Mouse (Mus musculus): Measurements from ENCODE around the gene Tctn1. TPM values are rescaled to one million over a fixed set of nuclear protein-coding genes. Genes with fewer than 3 reads are reported as not detected.
A peak's percentile ranks its signal among the peaks of the same experiment; 100 is the strongest.

Gene Tctn1
- polyA plus RNA-seq, 1 experiment = 41.4 TPM

GRCm38 (mm10) chr5:122230816-122231215 lies 33.4 kb downstream of the Tctn1 start:
- WGBS = 64% methylated on average over 4 of the region's 4 CpGs
- H3K4me1 ChIP-seq (replicated peaks; ENCODE audit: control insufficient read depth, insufficient read depth, low read length) = peaks cover 56% of the 10 kb centered on the region
- H3K4me3 ChIP-seq (ENCODE audit: control insufficient read depth, insufficient read depth, low read length) = no peak overlapping the region
- no peaks in the 10 kb centered on the region for H3K36me3 ChIP-seq (ENCODE audit: control insufficient read depth, insufficient read depth, low read length)
- TF ChIP-seq POLR2A (IDR thresholded peaks at IDR 0.05; ENCODE audit: control insufficient read depth, extremely low read depth, insufficient read depth, low read length, poor library complexity) (no peak), CTCF (IDR thresholded peaks at IDR 0.05; ENCODE audit: borderline replicate concordance, control insufficient read depth, extremely low read depth, insufficient read depth, low read length, poor library complexity) (no peak)
- H3K27me3 ChIP-seq (ENCODE audit: control insufficient read depth, insufficient read depth, low read length) = no peaks in the 10 kb centered on the region
- DNase-seq = no peak
- H3K27ac ChIP-seq (ENCODE audit: control insufficient read depth, insufficient read depth, low read length) = peak overlapping the region; percentile 81

- no peaks in the 10 kb centered on the region for H3K36me3 ChIP-seq (ENCODE audit: control insufficient read depth, insufficient read depth, low read length)
- DNase-seq = no peak
- no peak overlapping the region for H3K4me3 ChIP-seq (ENCODE audit: control insufficient read depth, insufficient read depth, low read length)
- 92% methylated on average over 4 of the region's 4 CpGs for WGBS
- no peak overlapping the region for H3K27ac ChIP-seq (ENCODE audit: control insufficient read depth, insufficient read depth, low read length)
- H3K4me1 ChIP-seq (replicated peaks; ENCODE audit: control insufficient read depth, insufficient read depth, low read length) = peaks cover 44% of the 10 kb centered on the region
- no peaks in the 10 kb centered on the region for H3K27me3 ChIP-seq (ENCODE audit: control insufficient read depth, insufficient read depth, low read length)
- no peak for TF ChIP-seq POLR2A (IDR thresholded peaks at IDR 0.05; ENCODE audit: control insufficient read depth, extremely low read depth, insufficient read depth, low read length, poor library complexity)
- TF ChIP-seq CTCF (IDR thresholded peaks at IDR 0.05; ENCODE audit: borderline replicate concordance, control insufficient read depth, extremely low read depth, insufficient read depth, low read length, poor library complexity) = no peak
Measured at GRCm38 (mm10) chr5:122228772-122229171, 35.5 kb downstream of the Tctn1 start.

- no peaks in the 10 kb centered on the region for H3K27me3 ChIP-seq (ENCODE audit: control insufficient read depth, insufficient read depth, low read length)
- H3K4me3 ChIP-seq (ENCODE audit: control insufficient read depth, insufficient read depth, low read length) = no peak overlapping the region
- DNase-seq = no peak
- no peak overlapping the region for H3K27ac ChIP-seq (ENCODE audit: control insufficient read depth, insufficient read depth, low read length)
- H3K36me3 ChIP-seq (ENCODE audit: control insufficient read depth, insufficient read depth, low read length) = no peaks in the 10 kb centered on the region
- peaks cover 39% of the 10 kb centered on the region for H3K4me1 ChIP-seq (replicated peaks; ENCODE audit: control insufficient read depth, insufficient read depth, low read length)
- TF ChIP-seq POLR2A (IDR thresholded peaks at IDR 0.05; ENCODE audit: control insufficient read depth, extremely low read depth, insufficient read depth, low read length, poor library complexity) (no peak), CTCF (IDR thresholded peaks at IDR 0.05; ENCODE audit: borderline replicate concordance, control insufficient read depth, extremely low read depth, insufficient read depth, low read length, poor library complexity) (no peak)
- WGBS = 90% methylated on average over 3 of the region's 3 CpGs
Measured at GRCm38 (mm10) chr5:122228271-122228765, 35.9 kb downstream of the Tctn1 start.

DNA sequence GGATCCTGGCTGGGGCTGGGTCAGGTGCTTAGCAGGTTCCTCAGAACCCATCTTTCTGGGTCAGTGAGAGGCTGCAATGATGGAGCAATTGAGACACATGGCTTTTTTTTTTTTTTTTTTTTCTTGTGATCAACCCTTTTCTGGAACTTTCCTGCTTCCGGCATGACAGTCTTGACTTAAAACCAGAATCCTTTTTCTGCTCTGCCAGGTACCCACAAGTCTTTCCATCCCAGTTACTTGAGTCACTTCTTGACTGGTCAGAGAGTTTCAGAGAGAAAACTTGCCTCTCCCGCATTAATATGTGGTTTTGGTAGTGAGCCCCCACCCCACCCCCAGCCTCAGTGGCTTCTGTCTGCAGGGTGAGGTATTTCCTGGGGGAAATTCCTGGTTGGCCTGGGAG lies 40.0 kb downstream of the Tctn1 start:
- no peaks in the 10 kb centered on the region for H3K27me3 ChIP-seq (ENCODE audit: control insufficient read depth, insufficient read depth, low read length)
- H3K4me3 ChIP-seq (ENCODE audit: control insufficient read depth, insufficient read depth, low read length) = no peak overlapping the region
- H3K27ac ChIP-seq (ENCODE audit: control insufficient read depth, insufficient read depth, low read length) = no peak overlapping the region
- no peaks in the 10 kb centered on the region for H3K36me3 ChIP-seq (ENCODE audit: control insufficient read depth, insufficient read depth, low read length)
- WGBS = 90% methylated on average over 2 of the region's 2 CpGs
- no peak for TF ChIP-seq POLR2A (IDR thresholded peaks at IDR 0.05; ENCODE audit: control insufficient read depth, extremely low read depth, insufficient read depth, low read length, poor library complexity)
- no peak for TF ChIP-seq CTCF (IDR thresholded peaks at IDR 0.05; ENCODE audit: borderline replicate concordance, control insufficient read depth, extremely low read depth, insufficient read depth, low read length, poor library complexity)
- peaks cover 36% of the 10 kb centered on the region for H3K4me1 ChIP-seq (replicated peaks; ENCODE audit: control insufficient read depth, insufficient read depth, low read length)
- no peak for DNase-seq

DNA sequence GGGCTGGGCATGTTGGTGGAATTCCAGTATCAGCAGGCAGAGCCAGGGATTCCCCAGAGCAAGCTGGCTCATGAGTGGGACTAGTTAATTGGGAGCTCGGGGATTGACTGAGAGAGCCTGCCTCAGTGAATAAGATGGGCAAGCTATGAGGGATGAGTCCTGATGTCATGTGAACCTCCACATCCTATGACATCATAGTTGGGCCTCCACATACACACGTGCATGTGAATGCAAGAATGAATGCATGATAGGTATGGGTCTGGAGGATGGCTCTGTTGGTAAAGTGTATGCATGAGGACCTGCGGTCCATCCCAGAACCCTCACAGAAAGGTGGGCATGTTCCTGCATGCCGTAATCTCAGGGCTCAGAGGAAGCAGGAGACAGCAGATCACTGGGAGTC lies 43.2 kb downstream of the Tctn1 start:
- no peak for TF ChIP-seq POLR2A (IDR thresholded peaks at IDR 0.05; ENCODE audit: control insufficient read depth, extremely low read depth, insufficient read depth, low read length, poor library complexity)
- no peak for TF ChIP-seq CTCF (IDR thresholded peaks at IDR 0.05; ENCODE audit: borderline replicate concordance, control insufficient read depth, extremely low read depth, insufficient read depth, low read length, poor library complexity)
- Histone ChIP-seq H3K27me3 (ENCODE audit: control insufficient read depth, insufficient read depth, low read length) (no peaks in the 10 kb centered on the region), H3K36me3 (ENCODE audit: control insufficient read depth, insufficient read depth, low read length) (no peaks in the 10 kb centered on the region), H3K27ac (ENCODE audit: control insufficient read depth, insufficient read depth, low read length) (peak overlapping the region; percentile 87; the same call in 1 of the 2 replicates), H3K4me1 (replicated peaks; ENCODE audit: control insufficient read depth, insufficient read depth, low read length) (peaks cover 47% of the 10 kb centered on the region), H3K4me3 (ENCODE audit: control insufficient read depth, insufficient read depth, low read length) (no peak overlapping the region)
- no peak for DNase-seq
- 88% methylated on average over 4 of the region's 4 CpGs for WGBS

DNA sequence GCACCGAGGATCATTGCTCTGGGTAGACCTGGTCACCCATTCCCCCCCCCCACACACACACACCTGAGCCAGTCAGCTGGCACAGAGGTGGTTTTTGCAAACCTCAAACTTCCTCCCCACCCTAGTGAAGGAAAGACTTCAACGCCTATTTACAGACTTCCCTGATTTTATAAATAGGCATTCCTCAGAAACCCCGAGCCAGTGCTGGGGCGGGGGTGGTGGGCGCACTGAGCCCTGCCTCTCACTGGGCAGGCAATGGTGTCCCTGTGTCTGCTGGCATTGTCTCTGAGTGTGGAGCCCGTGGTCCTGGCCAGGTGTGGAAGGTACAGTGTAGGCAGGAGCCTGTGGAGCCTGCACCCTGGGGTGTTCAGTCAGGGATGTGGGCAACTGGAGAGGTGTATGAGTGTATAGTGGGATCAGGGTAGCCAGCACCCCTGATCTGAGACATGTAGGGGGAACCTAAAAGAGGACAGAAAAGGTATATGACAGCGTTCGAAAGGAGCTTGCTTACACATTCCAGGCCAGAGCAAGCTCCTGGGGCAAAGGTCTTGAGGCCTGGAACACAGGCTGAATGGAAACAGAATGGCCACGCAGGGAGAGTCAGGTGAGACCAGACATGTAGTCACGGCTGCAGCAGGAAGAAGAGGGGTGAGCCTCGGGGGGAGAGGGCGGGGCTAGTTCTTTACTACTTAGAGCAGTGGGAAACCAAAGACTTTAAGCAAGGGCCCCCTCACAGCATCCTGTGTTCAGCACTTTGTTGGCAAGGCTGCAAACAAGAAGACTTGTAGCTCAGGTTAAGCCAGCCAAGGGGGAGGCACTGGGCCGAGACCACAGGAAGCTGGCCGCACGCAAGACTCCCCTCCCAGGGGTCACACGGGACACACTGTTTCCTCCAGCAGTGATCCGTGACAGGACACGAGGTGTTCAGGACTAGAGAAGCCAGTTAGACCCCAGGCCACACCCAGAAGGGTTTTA lies 44.3 kb downstream of the Tctn1 start:
- H3K4me1 ChIP-seq (replicated peaks; ENCODE audit: control insufficient read depth, insufficient read depth, low read length) = peaks cover 46% of the 10 kb centered on the region
- H3K36me3 ChIP-seq (ENCODE audit: control insufficient read depth, insufficient read depth, low read length) = no peaks in the 10 kb centered on the region
- H3K27me3 ChIP-seq (ENCODE audit: control insufficient read depth, insufficient read depth, low read length) = no peaks in the 10 kb centered on the region
- peak overlapping the region; percentile 87 for H3K27ac ChIP-seq (ENCODE audit: control insufficient read depth, insufficient read depth, low read length)
- WGBS = 3% methylated on average over 18 of the region's 18 CpGs
- TF ChIP-seq CTCF (IDR thresholded peaks at IDR 0.05; ENCODE audit: borderline replicate concordance, control insufficient read depth, extremely low read depth, insufficient read depth, low read length, poor library complexity) (no peak), POLR2A (IDR thresholded peaks at IDR 0.05; ENCODE audit: control insufficient read depth, extremely low read depth, insufficient read depth, low read length, poor library complexity) (peak; percentile 12; the same call in 1 of the 2 replicates)
- H3K4me3 ChIP-seq (ENCODE audit: control insufficient read depth, insufficient read depth, low read length) = peak overlapping the region; percentile 9
- peak; percentile 81 for DNase-seq

All from thymus, adult 2 months (tissue).